Comparison of ENCODE assay signal across 16 mouse cellular contexts in the genomic region with DNA sequence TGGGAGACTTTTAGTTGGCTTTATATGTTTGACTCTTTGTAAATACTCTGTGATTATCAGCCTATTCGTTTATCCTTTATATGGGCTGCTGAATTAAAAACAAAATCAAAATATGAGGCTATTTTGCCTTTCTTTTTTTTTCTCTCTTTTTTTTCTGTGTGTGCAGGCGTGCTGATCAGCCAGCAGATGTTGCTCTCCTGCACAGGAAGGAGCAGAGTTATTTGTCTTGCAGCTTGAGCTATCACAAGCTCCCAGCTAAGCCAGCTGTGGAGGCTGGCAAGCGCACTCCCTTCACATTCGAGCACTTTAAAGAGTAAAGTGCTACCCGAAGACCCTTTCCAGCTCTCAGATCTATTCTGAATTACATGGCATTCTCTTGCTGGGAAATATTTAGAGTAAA.
DNase-seq lines count a peak whose midpoint lies in the region; ATAC-seq and TF ChIP-seq lines count a peak whose summit lies in the region.
"Had no signal": no experiment of that assay in that cellular context is flagged by ENCODE, and none has a peak within 500 bp of the region (broad histone marks: within the 10 kb centered on the region; RNA-seq: fewer than 3 reads in every experiment).

No protein-coding gene starts in this region.

- H3K4me1 ChIP-seq in intestine, postnatal 0 days (replicated peaks; ENCODE audit: control insufficient read depth, insufficient read depth, low read length): no peaks in the 10 kb centered on the region
- H3K4me1 ChIP-seq in intestine, embryonic 16.5 days (ENCODE audit: control insufficient read depth, insufficient read depth, low read length): no peaks in the 10 kb centered on the region
- H3K4me1 ChIP-seq in cortical plate, adult 2 months (ENCODE audit: control insufficient read depth, insufficient read depth, low read length): no peaks in the 10 kb centered on the region
- H3K4me1 ChIP-seq: embryonic facial prominence, embryonic 15.5 days; heart, embryonic 13.5 days; hindbrain, embryonic 10.5 days; liver, embryonic 12.5 days had no signal

- no peak overlapping the region for H3K27ac ChIP-seq in intestine, postnatal 0 days (ENCODE audit: low read depth, low read length)
- no peak overlapping the region for H3K27ac ChIP-seq in intestine, embryonic 16.5 days (ENCODE audit: low read length)
- no peak overlapping the region for H3K27ac ChIP-seq in cortical plate, adult 2 months (ENCODE audit: insufficient read depth, low read length)
- H3K27ac ChIP-seq: embryonic facial prominence, embryonic 15.5 days; heart, embryonic 13.5 days; hindbrain, embryonic 10.5 days; liver, embryonic 12.5 days had no signal

- WGBS in intestine, postnatal 0 days: 45% methylated on average over 5 of the region's 5 CpGs
- WGBS in intestine, embryonic 16.5 days: 38% methylated on average over 5 of the region's 5 CpGs

- no peak overlapping the region for H3K4me3 ChIP-seq in intestine, postnatal 0 days (ENCODE audit: low read depth, low read length)
- no peak overlapping the region for H3K4me3 ChIP-seq in intestine, embryonic 16.5 days (ENCODE audit: low read length)
- no peak overlapping the region for H3K4me3 ChIP-seq in cortical plate, adult 2 months (ENCODE audit: insufficient read depth, low read length)
- H3K4me3 ChIP-seq: embryonic facial prominence, embryonic 15.5 days; heart, embryonic 13.5 days; hindbrain, embryonic 10.5 days; liver, embryonic 12.5 days had no signal

- H3K4me2 ChIP-seq in intestine, postnatal 0 days (replicated peaks; ENCODE audit: low read depth): no peak overlapping the region
- no peak overlapping the region for H3K4me2 ChIP-seq in intestine, embryonic 16.5 days (ENCODE audit: low read depth, low read length)
- H3K4me2 ChIP-seq: embryonic facial prominence, embryonic 15.5 days; heart, embryonic 13.5 days; liver, embryonic 12.5 days had no signal

- H3K36me3 ChIP-seq in intestine, postnatal 0 days (ENCODE audit: control insufficient read depth, insufficient read depth): no peaks in the 10 kb centered on the region
- no peaks in the 10 kb centered on the region for H3K36me3 ChIP-seq in intestine, embryonic 16.5 days (ENCODE audit: control insufficient read depth, insufficient read depth, low read length)
- H3K36me3 ChIP-seq: embryonic facial prominence, embryonic 15.5 days; heart, embryonic 13.5 days; hindbrain, embryonic 10.5 days; liver, embryonic 12.5 days had no signal

- peak; percentile 39 for TF ChIP-seq CTCF in intestine, postnatal 0 days (IDR thresholded peaks at IDR 0.05; ENCODE audit: low read depth)
- 0 out of 2 replicates have a peak, but pooled peaks have one; percentile 7 for TF ChIP-seq CTCF in cortical plate, adult 2 months (IDR thresholded peaks at IDR 0.05; ENCODE audit: extremely low read depth, insufficient read depth, low read length)

- H3K27me3 ChIP-seq in intestine, postnatal 0 days (replicated peaks; ENCODE audit: control insufficient read depth, insufficient read depth, low read length): no peaks in the 10 kb centered on the region
- no peaks in the 10 kb centered on the region for H3K27me3 ChIP-seq in intestine, embryonic 16.5 days (replicated peaks; ENCODE audit: control insufficient read depth, insufficient read depth, low read length)
- H3K27me3 ChIP-seq: embryonic facial prominence, embryonic 15.5 days; heart, embryonic 13.5 days; liver, embryonic 12.5 days; Patski had no signal

- TF ChIP-seq POLR2A in cortical plate, adult 2 months (IDR thresholded peaks at IDR 0.05; ENCODE audit: extremely low read depth, insufficient read depth, low read length): no peak

- DNase-seq in right cerebral cortex, adult 18-20 months: peak; percentile 1
- DNase-seq in right cerebral cortex, postnatal 25 days: no peak
- no peak for DNase-seq in cerebellum, postnatal 4 days (ENCODE audit: low spot score in 2 of 2)
- no peak for DNase-seq in cerebellum, adult 11 months
- DNase-seq: cerebellum, adult 9-11 months; gastrocnemius, postnatal 36 days; kidney, adult 8-10 months; lung, postnatal 10 days had no signal

- no peak overlapping the region for H3K9ac ChIP-seq in intestine, postnatal 0 days (ENCODE audit: low read depth, low read length)
- H3K9ac ChIP-seq in intestine, embryonic 16.5 days (ENCODE audit: low read depth, low read length): no peak overlapping the region
- H3K9ac ChIP-seq: embryonic facial prominence, embryonic 15.5 days; heart, embryonic 13.5 days; liver, embryonic 12.5 days had no signal

- H3K9me3 ChIP-seq in intestine, postnatal 0 days (ENCODE audit: control insufficient read depth): no peaks in the 10 kb centered on the region
- no peaks in the 10 kb centered on the region for H3K9me3 ChIP-seq in intestine, embryonic 16.5 days (ENCODE audit: control insufficient read depth, low read length)
- H3K9me3 ChIP-seq: embryonic facial prominence, embryonic 15.5 days; heart, embryonic 13.5 days; hindbrain, embryonic 10.5 days; liver, embryonic 12.5 days had no signal

- ATAC-seq in intestine, postnatal 0 days: no peak
- no peak for ATAC-seq in intestine, embryonic 16.5 days
- ATAC-seq: liver, embryonic 12.5 days; Patski had no signal
